Mouse (Mus musculus) embryonic facial prominence, embryonic 11.5 days (tissue): ENCODE results near the gene Ggnbp2. TPM values are rescaled to one million over a fixed set of nuclear protein-coding genes. Genes with fewer than 3 reads are reported as not detected.

Experiments
- ATAC-seq: fragments of 200-750 bp; cut with Nextera tagmentation; replicated peaks from 2 replicates; pipeline ENCODE4 v1.8.0; 2017; ENCODE audit warnings: low read depth; ENCODE audit not compliant: insufficient number of reproducible peaks, low FRiP score, low TSS enrichment
- DNase-seq: peaks from one replicate; pipeline ENCODE4 v3.0.0-alpha.2; 2015; ENCODE audit warnings: low spot score
- H3K27ac ChIP-seq: fragments of 300-500 bp; sonication (generic); replicated peaks from 2 replicates; pipeline ENCODE4 v1.5.1; 2014; ENCODE audit warnings: mild to moderate bottlenecking, low read depth, low read length, control low read depth
- H3K27me3 ChIP-seq: fragments of 300-500 bp; sonication (generic); 2 replicates; pipeline ENCODE4 v1.6.1; 2014; ENCODE audit warnings: mild to moderate bottlenecking, low read length, moderate library complexity, mixed read lengths; ENCODE audit not compliant: control insufficient read depth, insufficient read depth
- H3K36me3 ChIP-seq: fragments of 300-500 bp; sonication (generic); replicated peaks from 2 replicates; pipeline ENCODE4 v1.6.1; 2014; ENCODE audit warnings: low read depth, mild to moderate bottlenecking, low read length, moderate library complexity, mixed read lengths; ENCODE audit not compliant: control insufficient read depth, insufficient read depth
- H3K4me1 ChIP-seq: fragments of 300-500 bp; sonication (generic); 2 replicates; pipeline ENCODE4 v1.6.1; 2014; ENCODE audit warnings: low read length, mixed read lengths; ENCODE audit not compliant: control insufficient read depth, insufficient read depth
- H3K4me2 ChIP-seq: fragments of 300-500 bp; sonication (generic); 2 replicates; pipeline ENCODE4 v1.6.1; 2014; ENCODE audit warnings: low read depth, mild to moderate bottlenecking, control low read depth, low read length, moderate library complexity
- H3K4me3 ChIP-seq: fragments of 300-500 bp; sonication (generic); 2 replicates; pipeline ENCODE4 v1.5.1; 2014; ENCODE audit warnings: low read depth, low read length, control low read depth
- H3K9ac ChIP-seq: fragments of 300-500 bp; sonication (generic); replicated peaks from 2 replicates; pipeline ENCODE4 v1.6.1; 2014; ENCODE audit warnings: mild to moderate bottlenecking, control low read depth, low read length
- H3K9me3 ChIP-seq: fragments of 300-500 bp; sonication (generic); replicated peaks from 2 replicates; pipeline ENCODE4 v1.6.1; 2016; ENCODE audit warnings: mild to moderate bottlenecking, low read length, inconsistent platforms, mixed read lengths; ENCODE audit not compliant: control insufficient read depth
- WGBS: fragments of 180-500 bp; shearing (Covaris S2); extraction: QIAGEN DNeasy Blood & Tissue Kit; methylation state at CpG from one replicate; pipeline ENCODE4 v1.1.7; 2014; 5-methylcytosine and 5-hydroxymethylcytosine counted together
- polyA plus RNA-seq: library from polyadenylated mRNA; unstranded; fragments of >200 nt; fragmentation: Nextera tagmentation; extraction: Ambion mirVana; gene quantifications from 2 replicates; pipeline ENCODE4 v1.2.1, GENCODE M21; 2014

Gene Ggnbp2
- polyA plus RNA-seq, 1 experiment from 2014 or later, result 72.5 TPM

DNA sequence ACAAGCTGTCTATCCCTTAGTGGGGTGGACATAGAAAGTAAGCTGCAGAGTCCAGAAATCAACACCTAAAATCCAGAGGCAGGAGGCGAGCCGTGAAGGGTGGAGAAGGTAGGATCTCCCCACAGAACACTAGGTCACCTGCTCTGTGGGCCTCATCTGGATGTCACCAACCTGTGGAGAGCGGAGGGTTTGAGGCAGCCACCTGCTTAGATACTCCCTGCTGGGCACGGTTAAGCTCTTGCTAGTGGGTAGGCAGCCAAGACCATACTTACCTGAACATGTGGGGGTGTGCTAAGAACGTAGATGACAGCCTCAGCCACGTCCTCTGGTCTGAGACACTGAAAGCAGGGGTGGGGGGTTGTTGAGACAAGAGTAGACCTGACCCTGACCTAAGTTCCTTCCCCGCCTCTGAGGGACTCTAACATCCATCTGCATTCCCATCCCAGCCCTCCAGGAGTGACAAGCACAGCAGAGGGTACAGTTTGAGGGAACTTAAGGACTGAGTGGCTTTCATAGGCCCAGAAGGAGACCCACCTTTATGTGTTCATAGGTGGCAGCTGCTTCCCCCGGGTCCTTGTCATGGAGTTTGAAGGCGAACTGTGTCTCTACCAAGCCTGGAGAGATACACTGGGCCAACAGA is 49.4 kb downstream of the Ggnbp2 start:
- DNase-seq (no peak), ATAC-seq (no peak)
- 83% methylated on average over 9 of the region's 9 CpGs for WGBS
- H3K27me3 ChIP-seq, result no peaks in the 10 kb centered on the region
- H3K4me3 ChIP-seq, result no peak overlapping the region
- no peak overlapping the region for H3K9ac ChIP-seq
- no peaks in the 10 kb centered on the region for H3K36me3 ChIP-seq
- no peaks in the 10 kb centered on the region for H3K9me3 ChIP-seq
- H3K4me1 ChIP-seq, result 0 out of 2 replicates have a peak, but pooled peaks cover 2% of the 10 kb centered on the region
- no peak overlapping the region for H3K27ac ChIP-seq
- no peak overlapping the region for H3K4me2 ChIP-seq

GRCm38 (mm10) chr11:84818961-84819692 is 51.5 kb downstream of the Ggnbp2 start, which contains the start of gene Mrm1:
Gene Mrm1, minus strand, starts transcription at chr11:84819515.
- Histone ChIP-seq H3K9me3 (no peaks in the 10 kb centered on the region), H3K4me2 (peak within 1 kb of the TSS; percentile 88), H3K27ac (no peak within 1 kb of the TSS), H3K36me3 (no peaks in the 10 kb centered on the region), H3K27me3 (no peaks in the 10 kb centered on the region), H3K4me3 (peak within 1 kb of the TSS; percentile 62), H3K4me1 (0 out of 2 replicates have a peak, but pooled peaks cover 2% of the 10 kb centered on the region), H3K9ac (peak within 1 kb of the TSS; percentile 68)
- WGBS, result under 1% methylated on average over 54 of the region's 55 CpGs
- ATAC-seq (peak; percentile 76), DNase-seq (peak; percentile 93)

DNA sequence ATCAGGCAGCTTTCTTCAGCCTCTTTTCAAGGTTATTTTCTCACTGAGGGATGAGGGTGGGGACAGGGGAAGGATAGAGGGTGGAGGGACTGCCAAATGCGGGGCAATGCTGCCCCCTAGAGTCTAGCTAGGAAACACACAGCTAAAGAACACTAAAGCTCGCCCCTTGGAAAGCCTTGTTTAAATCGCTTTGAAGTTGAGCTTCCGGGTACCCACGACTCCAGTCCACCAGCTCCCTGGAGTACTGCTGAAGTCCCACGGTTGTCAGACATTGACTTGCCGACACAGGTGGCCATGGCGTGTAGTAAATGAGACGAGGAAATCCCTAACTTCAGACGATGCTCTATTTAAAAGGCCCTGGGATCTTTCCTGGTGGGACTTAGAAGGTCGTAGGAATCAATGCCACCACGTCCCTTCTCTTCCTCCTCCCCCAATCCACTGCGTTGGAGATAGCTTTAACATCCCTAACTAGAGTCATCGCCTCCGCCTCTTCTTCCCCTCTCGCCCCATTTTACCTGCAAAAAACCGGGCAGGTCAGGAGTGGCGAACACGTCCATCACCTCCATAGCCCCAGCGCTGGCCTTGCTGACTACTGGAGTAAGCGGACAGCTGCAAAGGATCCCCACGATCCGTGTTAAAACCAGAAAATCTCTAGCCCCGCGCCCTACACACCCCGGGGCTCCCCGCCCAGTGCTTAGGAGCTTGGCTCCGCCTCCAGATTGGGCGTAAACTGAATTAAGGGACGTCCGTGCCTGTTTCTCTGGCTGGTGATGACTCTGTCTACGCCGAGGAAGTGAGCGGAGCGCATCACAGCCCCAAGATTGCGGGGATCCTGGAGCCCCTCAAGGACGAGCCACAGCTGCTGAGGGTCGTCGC is 52.3 kb downstream of the Ggnbp2 start:
- under 1% methylated on average over 39 of the region's 39 CpGs for WGBS
- Histone ChIP-seq H3K4me2 (peak overlapping the region; percentile 88), H3K4me1 (0 out of 2 replicates have a peak, but pooled peaks cover 2% of the 10 kb centered on the region), H3K9me3 (no peaks in the 10 kb centered on the region), H3K27ac (no peak overlapping the region), H3K27me3 (no peaks in the 10 kb centered on the region), H3K36me3 (no peaks in the 10 kb centered on the region), H3K4me3 (peak overlapping the region; percentile 62), H3K9ac (peak overlapping the region; percentile 68)
- peak; percentile 84 for DNase-seq
- ATAC-seq, result peak; percentile 61

GRCm38 (mm10) chr11:84817362-84817761 is 53.3 kb downstream of the Ggnbp2 start:
- H3K36me3 ChIP-seq, result no peaks in the 10 kb centered on the region
- no peak for DNase-seq
- H3K9me3 ChIP-seq, result no peaks in the 10 kb centered on the region
- WGBS, result 81% methylated on average over 6 of the region's 6 CpGs
- no peak overlapping the region for H3K4me2 ChIP-seq
- H3K27ac ChIP-seq, result no peak overlapping the region
- no peak overlapping the region for H3K9ac ChIP-seq
- H3K4me1 ChIP-seq, result 0 out of 2 replicates have a peak, but pooled peaks cover 2% of the 10 kb centered on the region
- H3K4me3 ChIP-seq, result no peak overlapping the region
- no peak for ATAC-seq
- no peaks in the 10 kb centered on the region for H3K27me3 ChIP-seq

GRCm38 (mm10) chr11:84813724-84814510 is 56.7 kb downstream of the Ggnbp2 start:
- no peak; the same call in 1 of the 2 replicates for ATAC-seq
- no peaks in the 10 kb centered on the region for H3K9me3 ChIP-seq
- H3K27ac ChIP-seq, result no peak overlapping the region
- no peak overlapping the region for H3K9ac ChIP-seq
- no peaks in the 10 kb centered on the region for H3K36me3 ChIP-seq
- WGBS, result 54% methylated on average over 13 of the region's 13 CpGs
- peak; percentile 88 for DNase-seq
- no peak overlapping the region for H3K4me2 ChIP-seq
- no peaks in the 10 kb centered on the region for H3K27me3 ChIP-seq
- no peak overlapping the region for H3K4me3 ChIP-seq
- no peaks in the 10 kb centered on the region for H3K4me1 ChIP-seq

- Histone ChIP-seq H3K36me3 (no peaks in the 10 kb centered on the region), H3K9ac (no peak overlapping the region), H3K27me3 (no peaks in the 10 kb centered on the region), H3K4me2 (no peak overlapping the region), H3K4me3 (no peak overlapping the region), H3K9me3 (no peaks in the 10 kb centered on the region), H3K27ac (no peak overlapping the region), H3K4me1 (no peaks in the 10 kb centered on the region)
- ATAC-seq, result no peak
- DNase-seq, result no peak
- 91% methylated on average over 4 of the region's 4 CpGs for WGBS
Measured at GRCm38 (mm10) chr11:84804373-84804772, 66.2 kb downstream of the Ggnbp2 start.

- 17% methylated on average over 21 of the region's 21 CpGs for whole genome bisulfite sequencing
- H3K27me3 ChIP-seq, result no peaks in the 10 kb centered on the region
- no peak overlapping the region for H3K4me2 ChIP-seq
- no peaks in the 10 kb centered on the region for H3K4me1 ChIP-seq
- H3K36me3 ChIP-seq, result no peaks in the 10 kb centered on the region
- no peak overlapping the region for H3K9ac ChIP-seq
- no peak overlapping the region for H3K4me3 ChIP-seq
- DNase-seq (peak; percentile 92), ATAC-seq (no peak; the same call in 1 of the 2 replicates)
- no peaks in the 10 kb centered on the region for H3K9me3 ChIP-seq
- H3K27ac ChIP-seq, result no peak overlapping the region
Measured at GRCm38 (mm10) chr11:84797627-84798353, 72.8 kb downstream of the Ggnbp2 start.
